In the genomic region with DNA sequence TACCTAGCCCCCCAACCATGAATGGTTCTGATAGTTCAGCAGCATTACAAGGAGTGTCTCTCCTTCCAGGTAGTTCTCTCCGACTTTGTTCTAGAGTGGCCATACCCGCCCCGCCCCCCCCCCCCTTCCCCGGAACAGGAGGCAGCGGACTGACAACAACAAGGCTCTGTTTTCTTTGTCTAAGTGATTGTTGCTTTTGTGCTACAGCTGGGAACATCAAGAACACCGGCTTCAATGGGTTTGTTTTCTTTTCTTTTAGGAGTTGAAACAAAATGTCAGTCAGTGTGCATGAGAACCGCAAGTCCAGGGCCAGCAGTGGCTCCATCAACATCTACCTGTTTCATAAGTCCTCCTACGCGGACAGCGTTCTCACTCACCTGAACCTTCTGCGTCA, we compare ENCODE assay signal across 10 mouse cellular contexts. TPM values are rescaled to one million over a fixed set of nuclear protein-coding genes. Genes with fewer than 3 reads are reported as not detected.
DNase-seq lines count a peak whose midpoint lies in the region; ATAC-seq and TF ChIP-seq lines count a peak whose summit lies in the region.
"Had no signal": no experiment of that assay in that cellular context is flagged by ENCODE, and none has a peak within 500 bp of the region (broad histone marks: within the 10 kb centered on the region; RNA-seq: fewer than 3 reads in every experiment).

No protein-coding gene starts in this region.

- no peak overlapping the region for H3K27ac ChIP-seq in heart, postnatal 0 days (ENCODE audit: low read depth)
- peak overlapping the region; percentile 53; the same call in 1 of the 2 replicates for H3K27ac ChIP-seq in cortical plate, adult 2 months (ENCODE audit: insufficient read depth, low read length)
- peak overlapping the region; percentile 98 for H3K27ac ChIP-seq in forebrain, postnatal 0 days (ENCODE audit: low read depth, low read length)
- H3K27ac ChIP-seq in midbrain, embryonic 14.5 days (replicated peaks; ENCODE audit: low read depth, low read length), result 0 out of 2 replicates have a peak overlapping the region, but pooled peaks have one; percentile 61

- no peak for TF ChIP-seq EP300 in heart, postnatal 0 days (IDR thresholded peaks at IDR 0.05; ENCODE audit: low read depth)

- no peak overlapping the region for H3K4me3 ChIP-seq in heart, postnatal 0 days (ENCODE audit: low read depth, low read length)
- peak overlapping the region; percentile 97 for H3K4me3 ChIP-seq in cortical plate, adult 2 months (ENCODE audit: insufficient read depth, low read length)
- H3K4me3 ChIP-seq in forebrain, postnatal 0 days (ENCODE audit: low read depth, low read length), result peak overlapping the region; percentile 77
- H3K4me3 ChIP-seq in midbrain, embryonic 14.5 days (replicated peaks; ENCODE audit: low read depth, low read length), result peak overlapping the region; percentile 86

- peaks cover 7% of the 10 kb centered on the region; the same call in 1 of the 2 replicates for H3K27me3 ChIP-seq in heart, postnatal 0 days (ENCODE audit: control insufficient read depth, insufficient read depth, low read length)
- no peaks in the 10 kb centered on the region for H3K27me3 ChIP-seq in forebrain, postnatal 0 days (ENCODE audit: insufficient read depth, low read length)
- H3K27me3 ChIP-seq in midbrain, embryonic 14.5 days (ENCODE audit: control insufficient read depth, insufficient read depth, low read length), result no peaks in the 10 kb centered on the region
- H3K27me3 ChIP-seq: CH12.LX had no signal

- peak overlapping the region; percentile 92 for H3K4me2 ChIP-seq in heart, postnatal 0 days (ENCODE audit: low read depth, low read length)
- peak overlapping the region; percentile 82 for H3K4me2 ChIP-seq in forebrain, postnatal 0 days (ENCODE audit: low read depth)
- H3K4me2 ChIP-seq in midbrain, embryonic 14.5 days (ENCODE audit: low read length), result peak overlapping the region; percentile 89

- H3K9ac ChIP-seq in heart, postnatal 0 days (replicated peaks; ENCODE audit: low read depth, low read length), result no peak overlapping the region
- H3K9ac ChIP-seq in forebrain, postnatal 0 days, result peak overlapping the region; percentile 87
- H3K9ac ChIP-seq in midbrain, embryonic 14.5 days (replicated peaks; ENCODE audit: low read length), result peak overlapping the region; percentile 89; the same call in 1 of the 2 replicates

- no peak for ATAC-seq in heart, postnatal 0 days (ENCODE audit: insufficient read depth, low read depth)
- no peak for ATAC-seq in forebrain, postnatal 0 days
- no peak for ATAC-seq in midbrain, embryonic 14.5 days (ENCODE audit: low FRiP score, low TSS enrichment)
- ATAC-seq in megakaryocyte, adult 5-6 weeks (ENCODE audit: poor library complexity, severe bottlenecking), result no peak

- intact Hi-C loops in heart, postnatal 25 days (cut with DNase I), result loop anchor here (5.0 kb wide), 2 partner anchors 198 to 303 kb away; no protein-coding TSS in a partner anchor
- intact Hi-C loops in left cerebral cortex, postnatal 10 days (cut with DNase I), result loop anchor here (5.0 kb wide), 2 partner anchors 318 to 388 kb away; no protein-coding TSS in a partner anchor

- no peak for TF ChIP-seq CTCF in heart, postnatal 0 days (IDR thresholded peaks at IDR 0.05; ENCODE audit: low read depth)
- TF ChIP-seq CTCF in cortical plate, adult 2 months (IDR thresholded peaks at IDR 0.05; ENCODE audit: extremely low read depth, insufficient read depth, low read length), result no peak
- TF ChIP-seq CTCF in forebrain, postnatal 0 days (IDR thresholded peaks at IDR 0.05; ENCODE audit: low read depth), result no peak

- 63% methylated on average over 11 of the region's 11 CpGs for WGBS in heart, postnatal 0 days
- WGBS in forebrain, postnatal 0 days, result 30% methylated on average over 11 of the region's 11 CpGs
- 53% methylated on average over 11 of the region's 11 CpGs for WGBS in midbrain, embryonic 14.5 days

- no peak for DNase-seq in heart, postnatal 0 days (ENCODE audit: low spot score)
- DNase-seq in heart, postnatal 25 days (ENCODE audit: low spot score), result no peak
- no peak for DNase-seq in forebrain, postnatal 0 days
- DNase-seq in midbrain, embryonic 14.5 days, result no peak
- DNase-seq in cerebellum, postnatal 4 days (ENCODE audit: low spot score in 2 of 2), result no peak
- DNase-seq in left cerebral cortex, postnatal 10 days (ENCODE audit: extremely low spot score in 1 of 2, low spot score in 2 of 2), result no peak
- DNase-seq: cerebellum, postnatal 14 days had no signal

- no peaks in the 10 kb centered on the region for H3K9me3 ChIP-seq in heart, postnatal 0 days (replicated peaks; ENCODE audit: control insufficient read depth, low read length)
- no peaks in the 10 kb centered on the region for H3K9me3 ChIP-seq in forebrain, postnatal 0 days (ENCODE audit: low read length)
- H3K9me3 ChIP-seq in midbrain, embryonic 14.5 days (ENCODE audit: control insufficient read depth, low read length), result no peaks in the 10 kb centered on the region

- H3K4me1 ChIP-seq in heart, postnatal 0 days (ENCODE audit: control insufficient read depth, insufficient read depth), result peaks cover 32% of the 10 kb centered on the region
- peaks cover 9% of the 10 kb centered on the region for H3K4me1 ChIP-seq in cortical plate, adult 2 months (ENCODE audit: control insufficient read depth, insufficient read depth, low read length)
- H3K4me1 ChIP-seq in forebrain, postnatal 0 days (ENCODE audit: insufficient read depth), result peaks cover 41% of the 10 kb centered on the region
- H3K4me1 ChIP-seq in midbrain, embryonic 14.5 days (ENCODE audit: control insufficient read depth, insufficient read depth, low read length), result peaks cover 64% of the 10 kb centered on the region

- 0 out of 2 replicates have a peak, but pooled peaks have one; percentile 13 for TF ChIP-seq POLR2A in cortical plate, adult 2 months (IDR thresholded peaks at IDR 0.05; ENCODE audit: extremely low read depth, insufficient read depth, low read length)

- peaks cover 16% of the 10 kb centered on the region for H3K36me3 ChIP-seq in heart, postnatal 0 days (replicated peaks; ENCODE audit: control insufficient read depth, insufficient read depth, low read length)
- peaks cover 39% of the 10 kb centered on the region for H3K36me3 ChIP-seq in forebrain, postnatal 0 days (ENCODE audit: insufficient read depth)
- peaks cover 40% of the 10 kb centered on the region for H3K36me3 ChIP-seq in midbrain, embryonic 14.5 days (ENCODE audit: control insufficient read depth, insufficient read depth, low read length)

RNA-seq across cellular contexts. Expression of gene Enc1, which starts 3.8 kb away (rescaled TPM):
- 10.2 and 10.9 TPM in 2 replicates for total RNA-seq in heart, postnatal 0 days (2014; rRNA removed; ENCODE audit: low replicate concordance)
- polyA plus RNA-seq in heart, postnatal 0 days (2015; fragmentation: Nextera tagmentation; extraction: Ambion mirVana), result 1.5 and 1.7 TPM in 2 replicates
- 1 to 10 TPM; 5.6 to 6.4 TPM for total RNA-seq in heart, postnatal 25 days (2021)
- 284 and 308 TPM in 2 replicates for polyA plus RNA-seq in cortical plate, adult 2 months (2012; rRNA removed)
- total RNA-seq in forebrain, postnatal 0 days (2014; rRNA removed), result 423 and 513 TPM in 2 replicates
- polyA plus RNA-seq in forebrain, postnatal 0 days (2015; fragmentation: Nextera tagmentation; extraction: Ambion mirVana), result 76.8 and 80.3 TPM in 2 replicates
- polyA plus RNA-seq in midbrain, embryonic 14.5 days (2014; fragmentation: Nextera tagmentation; extraction: Ambion mirVana), result 94.2 and 99.0 TPM in 2 replicates
- total RNA-seq in megakaryocyte, adult 5-6 weeks (2015), result 2.0 and 3.0 TPM in 2 replicates
- 2.3 and 3.5 TPM in 2 replicates for total RNA-seq in megakaryocyte, adult 5-6 weeks (2017)
- 100 to 1,000 TPM; 492 to 530 TPM for total RNA-seq in left cerebral cortex, postnatal 10 days (2021)

RNA-seq across cellular contexts. Expression of gene Hexb, which starts 46.6 kb away (rescaled TPM):
- total RNA-seq in heart, postnatal 0 days (2014; rRNA removed; ENCODE audit: low replicate concordance), result 21.9 and 32.0 TPM in 2 replicates
- 21.4 and 26.5 TPM in 2 replicates for polyA plus RNA-seq in heart, postnatal 0 days (2015; fragmentation: Nextera tagmentation; extraction: Ambion mirVana)
- 10 to 100 TPM; 20.8 to 23.2 TPM for total RNA-seq in heart, postnatal 25 days (2021)
- polyA plus RNA-seq in cortical plate, adult 2 months (2012; rRNA removed), result 160 and 173 TPM in 2 replicates
- total RNA-seq in forebrain, postnatal 0 days (2014; rRNA removed), result 49.2 and 54.3 TPM in 2 replicates
- 49.2 and 50.6 TPM in 2 replicates for polyA plus RNA-seq in forebrain, postnatal 0 days (2015; fragmentation: Nextera tagmentation; extraction: Ambion mirVana)
- polyA plus RNA-seq in midbrain, embryonic 14.5 days (2014; fragmentation: Nextera tagmentation; extraction: Ambion mirVana), result 32.4 and 38.7 TPM in 2 replicates
- 160 and 202 TPM in 2 replicates for total RNA-seq in megakaryocyte, adult 5-6 weeks (2015)
- total RNA-seq in megakaryocyte, adult 5-6 weeks (2017), result 125 and 139 TPM in 2 replicates
- total RNA-seq in left cerebral cortex, postnatal 10 days (2021), result 10 to 100 TPM; 90.1 to 93.4 TPM

Comparison
In these comparisons a context has a peak if more than half of its experiments do, and no peak if none do; other contexts are left out.
1. RNA of gene Enc1, which starts 3.8 kb away (total RNA-seq): 492 to 530 TPM in left cerebral cortex, postnatal 10 days and 423 to 513 TPM in forebrain, postnatal 0 days; 10.2 to 10.9 TPM in heart, postnatal 0 days, 5.6 to 6.4 TPM in heart, postnatal 25 days and 2.0 to 3.5 TPM in megakaryocyte, adult 5-6 weeks; every median in the first group is over 10 times any median in the second.
2. Peak in every context shown above with its lines, with median percentiles within 50 percentile points of each other: H3K4me2 ChIP-seq.